Mouse (Mus musculus) embryonic facial prominence, embryonic 10.5 days (tissue): Measurements from ENCODE around the gene Sema5b. TPM values are rescaled to one million over a fixed set of nuclear protein-coding genes. Genes with fewer than 3 reads are reported as not detected.
A peak's percentile ranks its signal among the peaks of the same experiment; 100 is the strongest.

ENCODE experiments used
- DNase-seq: peaks from one replicate; pipeline ENCODE4 v3.0.0-alpha.2; 2017; ENCODE audit warnings: low spot score
- H3K27ac ChIP-seq: fragments of 300-500 bp; sonication (generic); replicated peaks from 2 replicates; pipeline ENCODE4 v1.5.1; 2016; ENCODE audit warnings: mild to moderate bottlenecking
- H3K27me3 ChIP-seq: fragments of 300-500 bp; sonication (generic); replicated peaks from 2 replicates; pipeline ENCODE4 v1.6.1; 2016; ENCODE audit warnings: low read depth, mild to moderate bottlenecking; ENCODE audit not compliant: poor library complexity, severe bottlenecking
- H3K36me3 ChIP-seq: fragments of 300-500 bp; sonication (generic); replicated peaks from 2 replicates; pipeline ENCODE4 v1.6.1; 2016; ENCODE audit warnings: mild to moderate bottlenecking, moderate library complexity
- H3K4me1 ChIP-seq: fragments of 300-500 bp; sonication (generic); 2 replicates; pipeline ENCODE4 v1.6.1; 2016
- H3K4me3 ChIP-seq: fragments of 300-500 bp; sonication (generic); 2 replicates; pipeline ENCODE4 v1.5.1; 2016; ENCODE audit warnings: mild to moderate bottlenecking, moderate library complexity
- H3K9me3 ChIP-seq: fragments of 300-500 bp; sonication (generic); 2 replicates; pipeline ENCODE4 v1.6.1; 2016; ENCODE audit warnings: mild to moderate bottlenecking
- WGBS: fragments of 180-500 bp; shearing (Covaris S2); methylation state at CpG from one replicate; pipeline ENCODE4 v1.1.7; 2016; 5-methylcytosine and 5-hydroxymethylcytosine counted together
- polyA plus RNA-seq: library from polyadenylated mRNA; unstranded; fragments of >200 nt; fragmentation: Nextera tagmentation; extraction: Ambion mirVana; gene quantifications from 2 replicates; pipeline ENCODE4 v1.2.1, GENCODE M21; 2016

Sema5b gene
- polyA plus RNA-seq, 1 experiment from 2014 or later = 9.5 TPM

- Histone ChIP-seq H3K4me3 (no peak overlapping the region), H3K27me3 (peaks cover 19% of the 10 kb centered on the region), H3K9me3 (no peaks in the 10 kb centered on the region), H3K36me3 (no peaks in the 10 kb centered on the region), H3K4me1 (peaks cover 32% of the 10 kb centered on the region), H3K27ac (no peak overlapping the region)
- DNase-seq = no peak
- WGBS = 86% methylated on average over 9 of the region's 9 CpGs
Measured at GRCm38 (mm10) chr16:35602529-35602928, 61.6 kb downstream of the Sema5b start.

- Histone ChIP-seq H3K27me3 (peaks cover 13% of the 10 kb centered on the region), H3K36me3 (no peaks in the 10 kb centered on the region), H3K9me3 (no peaks in the 10 kb centered on the region), H3K27ac (no peak overlapping the region), H3K4me3 (no peak overlapping the region), H3K4me1 (peaks cover 28% of the 10 kb centered on the region)
- no peak for DNase-seq
- 73% methylated on average over 20 of the region's 20 CpGs for WGBS
Measured at GRCm38 (mm10) chr16:35603729-35604522, 63.0 kb downstream of the Sema5b start.

GRCm38 (mm10) chr16:35607250-35607649 lies 66.3 kb downstream of the Sema5b start:
- 87% methylated on average over 3 of the region's 3 CpGs for WGBS
- no peak overlapping the region for H3K27ac ChIP-seq

GRCm38 (mm10) chr16:35608244-35608643 lies 67.3 kb downstream of the Sema5b start:
- Histone ChIP-seq H3K4me1 (0 out of 2 replicates have a peak, but pooled peaks cover 6% of the 10 kb centered on the region), H3K9me3 (no peaks in the 10 kb centered on the region), H3K36me3 (no peaks in the 10 kb centered on the region), H3K4me3 (no peak overlapping the region), H3K27ac (no peak overlapping the region), H3K27me3 (0 out of 2 replicates have a peak, but pooled peaks cover 2% of the 10 kb centered on the region)
- DNase-seq = no peak
- 35% methylated on average over 3 of the region's 3 CpGs for WGBS

More at GRCm38 (mm10) chr16:35607250-35607649, 66.3 kb downstream of the Sema5b start:
- Histone ChIP-seq H3K36me3 (no peaks in the 10 kb centered on the region), H3K4me3 (no peak overlapping the region), H3K9me3 (no peaks in the 10 kb centered on the region), H3K27me3 (0 out of 2 replicates have a peak, but pooled peaks cover 5% of the 10 kb centered on the region), H3K4me1 (peaks cover 12% of the 10 kb centered on the region; the same call in 1 of the 2 replicates)
- DNase-seq = no peak

- no peaks in the 10 kb centered on the region for H3K36me3 ChIP-seq
- no peaks in the 10 kb centered on the region for H3K9me3 ChIP-seq
- peaks cover 17% of the 10 kb centered on the region for H3K4me1 ChIP-seq
- DNase-seq = no peak
- no peak overlapping the region for H3K4me3 ChIP-seq
- no peak overlapping the region for H3K27ac ChIP-seq
- no peaks in the 10 kb centered on the region for H3K27me3 ChIP-seq
- WGBS = 82% methylated on average over 6 of the region's 6 CpGs
Measured at GRCm38 (mm10) chr16:35609561-35609960, 68.6 kb downstream of the Sema5b start.

- WGBS = 57% methylated on average over 17 of the region's 17 CpGs
- no peak overlapping the region for H3K4me3 ChIP-seq
- no peaks in the 10 kb centered on the region for H3K9me3 ChIP-seq
- H3K4me1 ChIP-seq = peaks cover 11% of the 10 kb centered on the region
- no peak for DNase-seq
- no peaks in the 10 kb centered on the region for H3K27me3 ChIP-seq
- peak overlapping the region; percentile 63 for H3K27ac ChIP-seq
- no peaks in the 10 kb centered on the region for H3K36me3 ChIP-seq
Measured at GRCm38 (mm10) chr16:35613851-35614804, 73.2 kb downstream of the Sema5b start.

- Histone ChIP-seq H3K4me1 (peaks cover 11% of the 10 kb centered on the region), H3K27ac (no peak overlapping the region), H3K27me3 (no peaks in the 10 kb centered on the region), H3K36me3 (no peaks in the 10 kb centered on the region), H3K9me3 (no peaks in the 10 kb centered on the region), H3K4me3 (no peak overlapping the region)
- no peak for DNase-seq
- 87% methylated on average over 4 of the region's 4 CpGs for WGBS
Measured at GRCm38 (mm10) chr16:35617732-35618131, 76.8 kb downstream of the Sema5b start.

- Histone ChIP-seq H3K27me3 (0 out of 2 replicates have a peak, but pooled peaks cover 7% of the 10 kb centered on the region), H3K4me1 (peaks cover 14% of the 10 kb centered on the region), H3K36me3 (no peaks in the 10 kb centered on the region), H3K9me3 (no peaks in the 10 kb centered on the region), H3K27ac (no peak overlapping the region), H3K4me3 (no peak overlapping the region)
- 89% methylated on average over 2 of the region's 2 CpGs for WGBS
- DNase-seq = no peak
Measured at GRCm38 (mm10) chr16:35623026-35623425, 82.1 kb downstream of the Sema5b start.

- peaks cover 19% of the 10 kb centered on the region for H3K4me1 ChIP-seq
- H3K27ac ChIP-seq = no peak overlapping the region
- H3K27me3 ChIP-seq = 0 out of 2 replicates have a peak, but pooled peaks cover 7% of the 10 kb centered on the region
- H3K36me3 ChIP-seq = 0 out of 2 replicates have a peak, but pooled peaks cover under 1% of the 10 kb centered on the region
- no peaks in the 10 kb centered on the region for H3K9me3 ChIP-seq
- 71% methylated on average over 7 of the region's 7 CpGs for WGBS
- no peak for DNase-seq
- H3K4me3 ChIP-seq = no peak overlapping the region
Measured at GRCm38 (mm10) chr16:35623986-35624385, 83.0 kb downstream of the Sema5b start.

GRCm38 (mm10) chr16:35624877-35625276 lies 83.9 kb downstream of the Sema5b start:
- 0 out of 2 replicates have a peak, but pooled peaks cover 4% of the 10 kb centered on the region for H3K36me3 ChIP-seq
- H3K27ac ChIP-seq = no peak overlapping the region
- no peak for DNase-seq
- no peaks in the 10 kb centered on the region for H3K9me3 ChIP-seq
- H3K4me3 ChIP-seq = no peak overlapping the region
- WGBS = 75% methylated on average over 6 of the region's 6 CpGs
- peaks cover 19% of the 10 kb centered on the region for H3K4me1 ChIP-seq
- 0 out of 2 replicates have a peak, but pooled peaks cover 7% of the 10 kb centered on the region for H3K27me3 ChIP-seq

GRCm38 (mm10) chr16:35625286-35626020 lies 84.5 kb downstream of the Sema5b start:
- H3K36me3 ChIP-seq = 0 out of 2 replicates have a peak, but pooled peaks cover 4% of the 10 kb centered on the region
- 0 out of 2 replicates have a peak, but pooled peaks cover 7% of the 10 kb centered on the region for H3K27me3 ChIP-seq
- no peak overlapping the region for H3K4me3 ChIP-seq
- peaks cover 19% of the 10 kb centered on the region for H3K4me1 ChIP-seq
- H3K27ac ChIP-seq = no peak overlapping the region
- H3K9me3 ChIP-seq = no peaks in the 10 kb centered on the region
- no peak for DNase-seq
- 83% methylated on average over 16 of the region's 16 CpGs for WGBS
